Mouse (Mus musculus): ENCODE results near the gene Srpk2. TPM values are rescaled to one million over a fixed set of nuclear protein-coding genes. Genes with fewer than 3 reads are reported as not detected.
"Not testable (repeated sequence)": the region's sequence is repeated elsewhere in the genome, so short reads cannot be mapped to it uniquely, and the experiment has no call there.

The Srpk2 gene
- polyA plus RNA-seq, 1 experiment from 2014 or later, result 71.8 TPM

DNA sequence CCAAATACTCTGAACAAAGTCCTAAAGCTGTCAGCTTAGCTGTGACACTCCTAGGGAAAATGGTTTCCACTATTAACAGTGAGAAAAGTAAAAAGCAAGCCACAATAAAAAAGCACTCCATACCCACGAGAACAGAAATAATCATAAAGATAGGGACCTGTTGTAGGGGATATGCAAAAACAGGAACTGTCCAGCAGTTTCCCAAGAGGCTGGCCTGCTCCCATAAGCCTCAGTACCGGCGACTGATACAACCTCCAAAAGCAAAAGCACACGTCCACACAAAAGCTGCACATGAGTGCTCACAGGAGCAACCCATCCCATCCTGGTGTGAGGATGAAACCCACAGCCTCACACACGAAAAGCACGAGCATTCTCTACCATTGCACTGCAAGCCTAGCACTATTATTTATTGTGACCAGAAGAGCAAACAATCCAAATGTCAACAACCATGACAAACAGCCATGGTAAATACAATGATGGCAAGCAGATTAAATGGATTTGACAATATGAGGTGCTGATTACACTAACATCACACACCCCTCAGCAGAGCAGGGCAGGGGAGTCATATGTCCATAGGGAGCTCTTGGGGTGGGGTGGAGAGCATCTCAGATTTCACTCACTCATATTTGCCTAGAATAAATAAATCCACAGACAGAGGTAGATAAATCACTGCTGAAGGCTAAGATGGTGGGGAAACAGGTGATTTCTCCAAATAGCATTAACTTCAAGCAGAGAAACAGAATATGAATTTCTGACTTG is 107.9 kb downstream of the Srpk2 start:
- no peak overlapping the region for H3K9ac ChIP-seq
- H3K4me3 ChIP-seq, result no peak overlapping the region
- no peak for ATAC-seq (ENCODE audit: low FRiP score)
- H3K9me3 ChIP-seq (replicated peaks), result no peaks in the 10 kb centered on the region; the same call in 1 of the 2 replicates
- H3K4me1 ChIP-seq, result peaks cover 17% of the 10 kb centered on the region
- H3K27me3 ChIP-seq, result no peaks in the 10 kb centered on the region
- H3K36me3 ChIP-seq, result 0 out of 2 replicates have a peak, but pooled peaks cover 3% of the 10 kb centered on the region
- 59% methylated on average over 6 of the region's 6 CpGs for WGBS
- H3K4me2 ChIP-seq (replicated peaks), result no peak overlapping the region
- peak overlapping the region; percentile 37; the same call in 1 of the 2 replicates for H3K27ac ChIP-seq

GRCm38 (mm10) chr5:23573942-23574341 is 110.5 kb downstream of the Srpk2 start:
- 96% methylated on average over 5 of the region's 5 CpGs for WGBS
- Histone ChIP-seq H3K4me1 (peaks cover 16% of the 10 kb centered on the region), H3K9me3 (replicated peaks) (no peaks in the 10 kb centered on the region; the same call in 1 of the 2 replicates), H3K36me3 (0 out of 2 replicates have a peak, but pooled peaks cover 3% of the 10 kb centered on the region), H3K27me3 (no peaks in the 10 kb centered on the region), H3K9ac (no peak overlapping the region), H3K4me2 (replicated peaks) (no peak overlapping the region), H3K4me3 (no peak overlapping the region), H3K27ac (no peak overlapping the region)
- no peak for ATAC-seq (ENCODE audit: low FRiP score)

DNA sequence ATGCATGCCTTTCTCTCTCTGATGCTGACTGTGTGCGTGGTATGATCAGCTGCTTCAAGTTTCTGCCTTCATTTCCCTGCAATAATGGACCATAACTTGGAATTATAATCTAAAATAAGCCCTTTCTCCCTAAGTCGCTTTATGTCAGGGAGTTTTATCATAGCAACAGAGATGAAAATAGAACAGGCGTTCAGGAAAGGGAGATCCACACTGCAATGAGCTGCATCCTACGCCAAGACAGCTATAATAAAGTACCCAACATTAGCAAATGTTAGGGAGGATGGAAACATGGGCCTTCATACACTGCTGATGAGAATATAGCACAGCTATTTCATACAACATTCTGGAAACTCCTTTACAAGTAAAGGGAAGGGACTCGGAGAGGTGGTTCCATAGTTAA is 116.2 kb downstream of the Srpk2 start:
- 0 out of 2 replicates have a peak, but pooled peaks cover 4% of the 10 kb centered on the region for H3K36me3 ChIP-seq
- H3K4me1 ChIP-seq, result 0 out of 2 replicates have a peak, but pooled peaks cover 3% of the 10 kb centered on the region
- H3K27me3 ChIP-seq, result no peaks in the 10 kb centered on the region
- H3K9me3 ChIP-seq (replicated peaks), result no peaks in the 10 kb centered on the region
- H3K9ac ChIP-seq, result no peak overlapping the region
- H3K4me2 ChIP-seq (replicated peaks), result no peak overlapping the region
- ATAC-seq (ENCODE audit: low FRiP score), result no peak
- no peak overlapping the region for H3K4me3 ChIP-seq
- no peak overlapping the region for H3K27ac ChIP-seq
- 93% methylated on average over 5 of the region's 5 CpGs for WGBS

DNA sequence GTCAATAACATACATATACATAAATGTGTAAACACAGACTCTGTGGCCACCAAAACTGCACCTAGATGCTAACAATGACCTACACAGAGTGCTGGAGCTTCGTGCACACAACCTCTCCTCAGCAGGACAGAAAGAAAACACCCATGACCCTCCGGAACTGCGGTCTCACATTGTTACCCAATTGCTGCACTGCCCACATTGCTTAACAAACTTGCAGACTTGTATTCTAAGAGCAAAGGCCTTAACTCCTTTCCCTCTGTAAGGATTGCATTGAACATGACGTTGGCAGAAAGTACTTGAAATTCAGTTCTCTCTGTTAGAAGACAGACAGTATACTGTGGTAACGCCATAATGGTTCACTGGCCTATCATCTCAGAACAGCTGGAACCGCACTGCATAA is 118.0 kb downstream of the Srpk2 start:
- H3K27ac ChIP-seq, result no peak overlapping the region
- 0 out of 2 replicates have a peak, but pooled peaks cover 4% of the 10 kb centered on the region for H3K36me3 ChIP-seq
- H3K4me2 ChIP-seq (replicated peaks), result no peak overlapping the region
- WGBS, result 92% methylated on average over 6 of the region's 6 CpGs
- H3K9me3 ChIP-seq (replicated peaks), result no peaks in the 10 kb centered on the region
- H3K4me1 ChIP-seq, result 0 out of 2 replicates have a peak, but pooled peaks cover 3% of the 10 kb centered on the region
- no peak for ATAC-seq (ENCODE audit: low FRiP score)
- H3K27me3 ChIP-seq, result no peaks in the 10 kb centered on the region
- no peak overlapping the region for H3K4me3 ChIP-seq
- no peak overlapping the region for H3K9ac ChIP-seq

- WGBS, result 93% methylated on average over 4 of the region's 4 CpGs
- H3K27ac ChIP-seq, result no peak overlapping the region
Measured at GRCm38 (mm10) chr5:23562278-23563060, 121.9 kb downstream of the Srpk2 start.

GRCm38 (mm10) chr5:23561227-23561626 is 123.2 kb downstream of the Srpk2 start:
- H3K4me2 ChIP-seq (replicated peaks), result no peak overlapping the region
- H3K9ac ChIP-seq, result no peak overlapping the region
- 0 out of 2 replicates have a peak, but pooled peaks cover 4% of the 10 kb centered on the region for H3K36me3 ChIP-seq
- no peaks in the 10 kb centered on the region for H3K27me3 ChIP-seq
- 0 out of 2 replicates have a peak, but pooled peaks cover 3% of the 10 kb centered on the region for H3K4me1 ChIP-seq
- 97% methylated on average over 2 of the region's 2 CpGs for WGBS
- no peak overlapping the region for H3K27ac ChIP-seq
- H3K4me3 ChIP-seq, result no peak overlapping the region
- ATAC-seq (ENCODE audit: low FRiP score), result no peak
- H3K9me3 ChIP-seq (replicated peaks), result no peaks in the 10 kb centered on the region

More at GRCm38 (mm10) chr5:23562278-23563060, 121.9 kb downstream of the Srpk2 start:
- H3K9me3 ChIP-seq (replicated peaks), result no peaks in the 10 kb centered on the region
- H3K4me2 ChIP-seq (replicated peaks), result no peak overlapping the region
- 0 out of 2 replicates have a peak, but pooled peaks cover 4% of the 10 kb centered on the region for H3K36me3 ChIP-seq
- H3K4me3 ChIP-seq, result no peak overlapping the region
- 0 out of 2 replicates have a peak, but pooled peaks cover 3% of the 10 kb centered on the region for H3K4me1 ChIP-seq
- no peak overlapping the region for H3K9ac ChIP-seq
- ATAC-seq (ENCODE audit: low FRiP score), result no peak
- H3K27me3 ChIP-seq, result no peaks in the 10 kb centered on the region

DNA sequence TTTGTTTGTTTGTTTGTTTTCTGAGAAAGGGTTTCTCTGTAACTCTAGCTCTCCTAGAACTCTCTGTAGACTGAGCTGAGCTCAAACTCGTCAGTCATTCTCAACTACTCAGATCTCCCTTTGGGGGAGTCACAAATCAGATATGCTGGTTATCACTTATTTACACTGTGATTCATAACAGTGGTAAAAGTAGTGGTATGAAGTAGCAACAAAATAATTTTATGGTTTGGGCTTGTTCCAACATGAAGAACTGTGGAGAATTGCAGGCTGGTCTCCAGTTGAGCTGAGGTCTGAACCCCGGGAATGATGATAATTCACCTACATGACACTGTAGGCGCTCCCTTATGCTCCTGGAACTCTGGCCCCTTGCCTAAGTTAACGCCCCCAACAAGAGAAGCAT is 124.2 kb downstream of the Srpk2 start:
- Histone ChIP-seq H3K9ac (no peak overlapping the region), H3K4me3 (no peak overlapping the region), H3K36me3 (0 out of 2 replicates have a peak, but pooled peaks cover 4% of the 10 kb centered on the region), H3K4me2 (replicated peaks) (no peak overlapping the region), H3K4me1 (0 out of 2 replicates have a peak, but pooled peaks cover 3% of the 10 kb centered on the region), H3K27me3 (no peaks in the 10 kb centered on the region), H3K9me3 (replicated peaks) (no peaks in the 10 kb centered on the region), H3K27ac (no peak overlapping the region)
- ATAC-seq (ENCODE audit: low FRiP score), result no peak
- 83% methylated on average over 4 of the region's 4 CpGs for WGBS

- Histone ChIP-seq H3K4me1 (no peaks in the 10 kb centered on the region), H3K36me3 (no peaks in the 10 kb centered on the region), H3K27ac (no peak overlapping the region), H3K9ac (no peak overlapping the region), H3K9me3 (replicated peaks) (no peaks in the 10 kb centered on the region), H3K4me3 (no peak overlapping the region), H3K4me2 (replicated peaks) (no peak overlapping the region), H3K27me3 (no peaks in the 10 kb centered on the region)
- WGBS, result 90% methylated on average over 7 of the region's 7 CpGs
- no peak for ATAC-seq (ENCODE audit: low FRiP score)
Measured at GRCm38 (mm10) chr5:23556007-23556770, 128.2 kb downstream of the Srpk2 start.

DNA sequence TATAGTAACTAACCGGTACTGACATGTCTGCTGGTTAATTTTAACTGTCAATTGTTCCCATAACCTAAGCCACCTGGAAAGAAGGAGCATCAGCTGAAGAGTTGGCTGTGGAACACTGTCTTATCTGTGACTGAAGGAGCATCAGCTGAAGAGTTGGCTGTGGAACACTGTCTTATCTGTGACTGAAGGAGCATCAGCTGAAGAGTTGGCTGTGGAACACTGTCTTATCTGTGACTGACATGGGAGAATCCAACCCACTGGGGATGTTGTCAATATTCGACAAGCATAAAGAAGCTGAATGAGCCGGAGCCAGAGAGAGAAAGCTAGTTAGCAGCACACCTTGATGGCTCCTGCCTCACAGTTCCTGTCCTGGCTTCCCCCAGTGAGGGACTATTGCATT is 131.1 kb downstream of the Srpk2 start:
- H3K4me2 ChIP-seq (replicated peaks); H3K27me3 ChIP-seq; H3K36me3 ChIP-seq; H3K27ac ChIP-seq; H3K9ac ChIP-seq; ATAC-seq (ENCODE audit: low FRiP score); H3K9me3 ChIP-seq (replicated peaks); H3K4me3 ChIP-seq; H3K4me1 ChIP-seq: not testable (repeated sequence)
- 75% methylated on average over 3 of the region's 3 CpGs for WGBS

DNA sequence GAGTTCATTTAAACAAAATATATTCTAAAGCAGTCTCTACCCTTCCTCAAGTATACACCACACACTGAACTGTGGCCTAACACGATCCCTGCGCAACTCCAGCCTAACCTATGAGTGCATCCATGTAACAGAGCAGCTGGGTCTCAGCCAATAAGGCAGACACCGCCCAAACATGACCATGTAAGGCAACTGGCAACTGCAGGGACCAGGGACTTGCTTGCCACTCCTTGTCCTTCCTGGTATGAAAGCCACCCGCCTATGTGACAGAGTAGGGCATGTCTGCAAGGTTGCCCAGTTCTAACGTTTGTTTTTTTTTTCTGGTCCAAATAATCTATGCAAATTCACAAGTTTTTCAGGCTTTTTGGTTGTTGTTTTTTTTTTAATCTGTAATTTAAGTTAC is 132.7 kb downstream of the Srpk2 start:
- H3K4me2 ChIP-seq (replicated peaks), result no peak overlapping the region
- 79% methylated on average over 5 of the region's 5 CpGs for WGBS
- H3K4me3 ChIP-seq, result no peak overlapping the region
- H3K4me1 ChIP-seq, result no peaks in the 10 kb centered on the region
- H3K36me3 ChIP-seq, result no peaks in the 10 kb centered on the region; the same call in 1 of the 2 replicates
- no peaks in the 10 kb centered on the region for H3K9me3 ChIP-seq (replicated peaks)
- no peak overlapping the region for H3K9ac ChIP-seq
- H3K27ac ChIP-seq, result no peak overlapping the region
- no peak for ATAC-seq (ENCODE audit: low FRiP score)
- no peaks in the 10 kb centered on the region for H3K27me3 ChIP-seq

- H3K27ac ChIP-seq, result no peak overlapping the region
- WGBS, result 80% methylated on average over 7 of the region's 7 CpGs
- no peaks in the 10 kb centered on the region for H3K4me1 ChIP-seq
- H3K9ac ChIP-seq, result no peak overlapping the region
- no peaks in the 10 kb centered on the region for H3K27me3 ChIP-seq
- H3K4me2 ChIP-seq (replicated peaks), result no peak overlapping the region
- H3K9me3 ChIP-seq (replicated peaks), result no peaks in the 10 kb centered on the region
- peaks cover 26% of the 10 kb centered on the region for H3K36me3 ChIP-seq
- no peak for ATAC-seq (ENCODE audit: low FRiP score)
- H3K4me3 ChIP-seq, result no peak overlapping the region
Measured at GRCm38 (mm10) chr5:23535692-23536091, 148.7 kb downstream of the Srpk2 start.

All from hindbrain, embryonic 12.5 days (tissue).